Mouse (Mus musculus) adrenal gland, postnatal 14 days (tissue): Measurements from ENCODE around the gene Hist1h2ag. TPM values are rescaled to one million over a fixed set of nuclear protein-coding genes. Genes with fewer than 3 reads are reported as not detected.

Source experiments
- DNase-seq: peaks from one replicate; pipeline ENCODE4 v3.0.0; 2021; ENCODE audit warnings: mixed read lengths
- total RNA-seq: library from RNA; stranded (reverse); gene quantifications from 2 replicates; pipeline ENCODE4 v1.2.3, GENCODE M21; 2021

Hist1h2ag gene
- total RNA-seq, 1 experiment from 2014 or later, result 174 TPM

DNA sequence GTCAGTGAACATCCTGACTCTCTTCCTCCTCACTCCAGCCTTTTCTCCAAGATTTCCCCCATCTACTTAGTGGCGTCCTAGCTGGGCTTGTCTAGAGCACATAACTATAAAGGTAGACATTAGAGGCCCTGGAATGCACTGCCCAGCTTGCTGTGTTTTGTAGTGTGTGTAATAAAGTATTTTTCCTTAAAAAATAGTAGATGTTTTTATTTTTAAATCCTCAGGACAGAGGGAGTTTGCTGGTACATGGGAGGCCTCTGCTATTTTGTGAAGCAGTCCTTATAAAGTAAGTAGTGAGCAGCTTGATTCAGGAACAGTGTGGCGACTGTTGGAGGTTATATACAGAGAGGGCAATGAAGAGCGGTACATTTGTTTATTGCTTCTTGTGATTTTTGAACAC lies 34.0 kb downstream of the Hist1h2ag start:
- no peak for DNase-seq

DNA sequence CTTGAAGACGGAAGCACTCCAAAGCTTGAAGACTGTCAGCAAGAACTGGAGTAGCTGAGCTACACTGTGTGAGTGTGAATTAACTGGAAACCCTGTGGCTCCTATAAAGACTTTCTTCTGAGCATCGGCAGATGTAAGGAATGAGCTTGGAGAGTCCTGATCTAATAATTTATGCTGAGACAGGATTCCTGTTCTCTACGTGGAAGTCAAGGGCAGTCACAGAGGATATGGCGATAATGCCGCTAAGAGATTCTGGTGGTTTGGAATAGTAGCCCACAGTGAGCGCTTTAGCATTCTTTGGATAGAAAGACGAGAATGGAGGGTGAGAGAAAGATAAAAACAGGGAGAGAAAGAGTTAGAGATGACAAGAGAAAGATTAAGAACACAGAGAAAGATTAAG lies 34.9 kb downstream of the Hist1h2ag start:
- no peak for DNase-seq

GRCm38 (mm10) chr13:22007121-22007510 lies 35.6 kb downstream of the Hist1h2ag start:
- no peak for DNase-seq

- peak; percentile 64 for DNase-seq
Measured at GRCm38 (mm10) chr13:22006334-22007120, 36.2 kb downstream of the Hist1h2ag start.

DNA sequence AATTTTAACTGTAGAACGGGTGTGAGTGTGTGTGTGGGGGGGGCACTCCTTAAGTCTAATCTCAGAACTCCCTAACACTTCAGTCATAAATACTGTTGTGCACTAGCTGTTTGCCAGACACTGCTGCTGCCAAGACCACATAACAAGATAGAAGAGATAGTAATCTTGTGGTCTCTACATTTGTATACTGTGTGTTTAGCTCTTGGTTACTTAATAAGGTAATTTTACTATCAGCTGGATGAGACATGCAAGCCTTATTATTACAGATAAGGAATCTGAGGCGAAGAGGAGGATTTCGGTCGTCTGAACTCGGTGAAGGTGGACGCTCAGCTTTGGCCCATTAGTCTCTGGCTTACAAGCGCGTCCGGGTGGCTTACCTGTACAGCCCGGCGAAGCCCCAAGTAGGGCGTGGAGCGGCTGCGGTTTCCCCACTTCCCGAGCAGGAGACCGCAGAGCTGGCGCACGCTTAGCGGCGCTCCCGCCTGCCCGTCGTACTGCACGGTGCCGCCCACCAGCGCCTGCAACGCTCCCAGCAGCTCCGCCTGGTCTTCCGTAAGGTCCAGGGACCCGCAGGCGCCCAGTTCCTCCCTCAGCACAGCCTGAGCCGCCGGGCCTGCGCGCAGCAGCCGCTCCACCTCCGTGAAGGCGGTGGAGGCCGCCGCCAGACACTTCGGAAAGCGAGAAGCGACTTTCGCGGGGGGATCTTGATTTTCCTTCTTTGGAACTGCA lies 37.0 kb downstream of the Hist1h2ag start:
- peak; percentile 48 for DNase-seq

GRCm38 (mm10) chr13:22001823-22002222 lies 40.9 kb downstream of the Hist1h2ag start:
- no peak for DNase-seq

DNA sequence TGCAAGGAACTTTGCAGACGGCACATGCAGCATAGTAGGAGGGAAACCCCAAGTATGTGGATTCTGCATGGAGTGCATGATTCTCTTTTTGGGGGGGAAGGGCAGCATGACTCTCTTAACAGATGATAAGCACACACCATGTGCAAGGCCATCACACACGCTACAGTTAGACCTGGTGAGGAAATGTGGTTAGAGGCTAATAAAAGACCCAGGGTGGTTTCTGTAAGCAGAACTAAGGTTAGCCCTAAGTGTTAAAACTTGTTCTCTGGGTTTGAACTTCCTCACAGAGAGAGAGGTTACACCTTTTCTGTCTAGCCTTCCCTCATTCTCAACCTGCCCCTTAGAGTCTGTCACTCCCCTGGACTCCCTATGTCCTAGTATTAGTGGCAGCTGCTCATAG lies 41.4 kb downstream of the Hist1h2ag start:
- DNase-seq, result no peak

- DNase-seq, result no peak
Measured at GRCm38 (mm10) chr13:21999147-21999546, 43.6 kb downstream of the Hist1h2ag start.

DNA sequence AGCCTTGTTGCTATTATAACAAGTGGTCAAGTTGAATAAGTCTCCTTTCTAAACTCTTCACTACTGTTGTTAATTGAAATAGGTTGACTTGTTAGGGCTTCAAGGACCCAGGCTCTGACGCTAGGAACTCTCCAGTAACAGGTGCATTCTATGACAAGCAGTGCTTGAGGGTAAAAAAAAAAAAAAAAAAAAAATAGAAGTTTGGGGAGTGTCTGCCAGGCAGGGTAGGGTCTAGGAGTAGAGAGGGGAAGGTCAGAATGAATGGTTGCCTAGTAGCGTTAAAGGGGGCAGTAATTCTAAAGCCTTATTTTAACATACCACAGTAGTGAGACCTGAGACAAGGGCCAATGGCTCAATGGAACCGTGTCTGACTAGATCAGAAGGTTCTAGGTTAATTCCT lies 44.3 kb downstream of the Hist1h2ag start:
- no peak for DNase-seq

DNA sequence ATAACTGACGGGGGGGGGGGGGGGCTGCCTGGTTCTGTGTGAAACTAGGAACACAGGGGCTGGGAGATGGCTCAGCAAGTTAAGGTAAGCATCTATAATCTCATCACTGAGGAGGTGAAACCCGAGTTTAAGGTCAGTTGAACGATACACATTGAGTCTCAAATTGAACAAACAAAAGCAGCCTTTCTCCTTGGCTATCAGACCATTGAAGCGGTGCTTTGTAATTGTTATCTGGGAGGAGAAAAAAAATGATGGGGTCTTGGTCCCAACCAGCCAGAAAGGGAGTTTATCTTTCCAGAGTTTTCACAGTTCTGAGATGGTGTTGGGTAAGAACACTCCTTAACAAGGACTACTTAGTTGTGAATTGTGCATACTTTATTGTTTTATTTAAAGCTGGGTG lies 44.9 kb downstream of the Hist1h2ag start:
- no peak for DNase-seq

DNA sequence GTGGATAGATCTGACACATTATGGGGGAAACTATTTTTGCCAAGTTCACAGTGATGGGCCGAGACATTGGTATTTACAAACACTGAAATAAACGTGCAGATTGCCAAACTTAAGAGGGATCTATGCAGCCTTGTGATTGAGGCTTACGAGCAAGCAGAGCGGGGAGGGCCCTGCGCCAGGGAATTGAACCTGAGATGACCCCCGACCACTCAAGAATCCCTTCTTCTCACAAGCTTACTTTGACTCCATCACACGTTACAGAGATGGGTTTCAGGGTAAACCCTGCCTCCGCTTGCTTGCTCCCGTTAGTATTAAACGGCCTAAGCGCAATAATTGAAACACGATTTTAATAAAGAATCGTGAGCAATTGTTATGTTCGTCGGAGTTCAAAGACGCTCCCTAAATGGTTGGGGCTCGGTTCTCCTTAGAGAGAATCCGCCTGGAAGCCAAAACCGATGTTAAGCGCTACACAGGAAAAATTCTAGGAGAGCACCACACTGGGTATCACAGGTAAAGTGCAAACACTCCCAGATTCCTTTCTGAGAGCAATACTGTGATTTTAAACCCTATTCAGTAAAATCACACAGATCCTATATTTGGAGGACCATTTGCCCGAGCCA lies 45.4 kb downstream of the Hist1h2ag start:
- DNase-seq, result no peak

- no peak for DNase-seq
Measured at GRCm38 (mm10) chr13:21996840-21997185, 45.9 kb downstream of the Hist1h2ag start.

DNA sequence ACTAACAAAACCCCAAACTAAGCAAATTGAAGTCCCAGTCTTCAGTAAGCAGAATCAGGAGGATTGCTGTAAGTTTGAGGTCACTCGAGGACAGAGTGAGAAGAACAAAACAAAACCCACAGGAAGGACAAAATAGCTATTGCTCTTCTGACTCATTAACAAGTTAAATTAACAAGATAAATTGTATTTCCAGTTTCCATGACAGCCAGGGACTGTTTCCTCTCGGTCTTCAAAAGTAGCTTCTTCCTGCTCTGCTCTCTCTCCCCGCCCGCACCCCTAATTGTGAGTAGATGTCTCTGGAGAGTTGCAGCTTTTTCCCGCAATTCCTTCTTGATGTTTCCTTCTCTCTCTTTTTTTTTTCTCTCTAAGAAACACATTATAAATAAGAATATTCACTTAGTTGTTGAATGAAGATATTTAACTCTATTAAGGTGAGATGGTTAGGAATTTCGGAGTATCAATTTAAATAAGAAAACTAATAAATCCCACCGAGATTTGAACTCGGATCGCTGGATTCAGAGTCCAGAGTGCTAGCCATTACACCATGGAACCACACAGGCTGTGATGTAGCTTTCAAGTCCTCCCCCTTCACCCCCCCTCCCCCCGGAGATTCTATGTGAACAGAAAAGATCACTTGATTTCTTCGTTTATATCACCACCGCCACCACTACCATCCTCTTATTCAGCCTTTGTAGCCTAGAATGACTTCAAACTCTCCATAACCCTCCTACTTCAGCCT lies 46.5 kb downstream of the Hist1h2ag start:
- no peak for DNase-seq

DNA sequence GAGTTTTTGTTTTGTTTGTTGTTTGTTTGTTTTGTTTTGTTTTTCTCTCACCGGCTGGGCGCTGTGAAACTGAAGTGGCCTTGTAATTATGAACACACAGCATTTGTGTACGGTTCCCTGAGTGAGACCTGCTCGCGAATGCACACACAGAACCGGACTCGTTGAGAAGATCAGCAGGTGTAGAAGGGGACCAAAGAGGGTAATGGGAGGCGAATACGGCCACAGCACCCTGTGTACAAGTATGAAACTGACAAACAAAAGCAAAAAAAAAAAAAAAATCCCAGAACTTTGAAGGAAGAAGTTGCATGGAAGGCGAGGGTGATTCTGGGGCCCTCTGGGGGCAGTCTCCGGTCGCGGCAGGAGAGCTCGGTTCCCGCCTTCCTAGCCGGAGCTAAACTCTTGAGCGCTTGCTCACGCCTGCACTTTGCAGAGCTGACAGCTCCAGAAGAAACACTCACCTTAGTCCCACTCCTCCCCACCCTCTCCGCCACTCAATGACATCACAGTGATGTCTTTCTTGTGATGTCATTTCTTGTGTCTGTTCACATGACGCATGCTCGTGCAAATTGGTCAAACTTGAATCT lies 47.3 kb downstream of the Hist1h2ag start:
- DNase-seq, result peak; percentile 49

DNA sequence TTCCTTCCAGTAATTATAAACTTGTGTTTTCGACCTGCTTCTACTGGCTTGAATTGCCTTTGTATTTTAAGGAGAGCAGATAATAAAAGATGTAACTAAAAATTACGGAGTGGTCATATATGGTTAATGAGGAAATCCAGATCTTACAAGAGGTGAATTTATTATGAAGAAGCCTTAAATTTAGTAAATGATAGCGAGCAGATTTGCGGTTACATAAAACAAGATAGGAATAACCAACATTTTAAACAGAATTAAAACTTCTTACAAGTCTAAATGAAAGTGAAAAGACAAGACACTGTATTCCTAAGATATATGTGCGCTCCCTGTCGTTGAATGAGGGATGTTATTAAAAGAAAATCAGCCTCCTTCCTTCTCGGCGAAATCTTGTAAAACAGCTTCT lies 47.8 kb downstream of the Hist1h2ag start:
- no peak for DNase-seq

GRCm38 (mm10) chr13:21993957-21994738 lies 48.6 kb downstream of the Hist1h2ag start:
- DNase-seq, result peak; percentile 37

DNA sequence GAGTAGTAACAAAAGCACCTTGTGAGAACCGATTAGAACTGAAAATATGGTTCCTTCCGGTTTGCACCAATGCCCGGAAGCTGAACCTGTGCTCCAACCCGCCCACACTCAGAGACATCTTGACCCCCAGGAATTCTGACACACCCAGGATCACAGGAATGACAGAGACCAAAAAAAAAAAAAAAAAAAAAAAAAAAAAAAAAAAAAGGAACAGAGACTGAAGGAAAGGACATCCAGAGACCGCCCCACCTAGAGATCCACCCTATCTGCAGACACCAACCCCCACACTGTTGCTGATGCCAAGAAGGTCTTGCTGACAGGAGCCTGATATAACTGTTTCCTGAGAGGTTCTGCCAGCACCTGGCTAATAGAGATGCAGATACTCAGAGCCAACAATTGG lies 50.2 kb downstream of the Hist1h2ag start:
- DNase-seq, result no peak
